In the genomic region with DNA sequence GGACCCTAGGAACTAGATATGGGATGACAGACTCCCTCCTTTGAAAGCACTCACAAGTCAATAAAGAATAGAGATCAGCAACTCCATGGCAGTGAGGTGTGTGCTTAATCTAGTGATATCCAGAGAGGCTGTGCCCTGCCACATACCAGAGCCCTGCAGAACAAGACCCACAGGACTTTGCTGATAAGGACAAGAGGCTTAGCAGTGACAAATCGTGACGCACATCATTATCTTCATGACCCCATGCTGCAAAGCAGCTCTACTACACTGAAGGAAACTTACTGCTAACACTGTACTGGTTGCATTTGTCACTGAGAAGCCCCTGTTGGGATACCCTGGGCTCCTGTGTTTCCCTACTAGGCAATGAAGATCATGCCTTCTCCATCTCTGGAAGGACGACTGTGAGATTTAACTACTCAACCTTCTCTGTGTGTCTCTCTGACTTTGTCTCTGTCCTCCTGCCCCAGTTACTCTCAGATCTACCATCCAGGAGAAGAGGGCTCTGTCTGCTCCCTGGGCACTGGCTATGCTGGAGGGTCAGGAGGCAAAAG, we compare ENCODE assay signal across 17 mouse cellular contexts. TPM values are rescaled to one million over a fixed set of nuclear protein-coding genes. Genes with fewer than 3 reads are reported as not detected.
A peak's percentile ranks its signal among the peaks of the same experiment; 100 is the strongest.
DNase-seq lines count a peak whose midpoint lies in the region; ATAC-seq and TF ChIP-seq lines count a peak whose summit lies in the region.
"Had no signal": no experiment of that assay in that cellular context is flagged by ENCODE, and none has a peak within 500 bp of the region (broad histone marks: within the 10 kb centered on the region; RNA-seq: fewer than 3 reads in every experiment).

No protein-coding gene starts in this region.

- H3K4me1 ChIP-seq in stomach, embryonic 16.5 days (ENCODE audit: control insufficient read depth, insufficient read depth, low read length): no peaks in the 10 kb centered on the region
- H3K4me1 ChIP-seq: embryonic facial prominence, embryonic 10.5 days; limb, embryonic 12.5 days had no signal

- ATAC-seq in stomach, embryonic 16.5 days (ENCODE audit: insufficient read depth, low FRiP score): peak; percentile 60; the same call in 1 of the 2 replicates
- ATAC-seq in activated CD4-positive, CD25-positive, alpha-beta regulatory T cell, adult 4 months: no peak
- ATAC-seq: forebrain, embryonic 14.5 days had no signal

- 56% methylated on average over 3 of the region's 3 CpGs for WGBS in stomach, embryonic 16.5 days

- H3K9me3 ChIP-seq in stomach, embryonic 16.5 days (replicated peaks; ENCODE audit: control insufficient read depth, low read length): no peaks in the 10 kb centered on the region
- H3K9me3 ChIP-seq: embryonic facial prominence, embryonic 10.5 days; limb, embryonic 12.5 days had no signal

- no peaks in the 10 kb centered on the region for H3K36me3 ChIP-seq in stomach, embryonic 16.5 days (ENCODE audit: control insufficient read depth, insufficient read depth, low read length)
- H3K36me3 ChIP-seq: embryonic facial prominence, embryonic 10.5 days; limb, embryonic 12.5 days had no signal

- peak; percentile 97 for DNase-seq in heart, adult 11 months
- DNase-seq in heart, postnatal 14 days: no peak
- peak; percentile 49 for DNase-seq in heart, adult 8-10 months (ENCODE audit: low spot score)
- DNase-seq in liver: peak; percentile 67
- no peak for DNase-seq in thymus, postnatal 0 days (ENCODE audit: low spot score)
- no peak for DNase-seq in left cerebral cortex, adult 2 months (ENCODE audit: extremely low spot score in 1 of 2, low spot score in 2 of 2)
- DNase-seq: B cell, adult 2 months; cerebellum, adult 9-10 months; thymus, adult 18-20 months had no signal

- no peaks in the 10 kb centered on the region for H3K27me3 ChIP-seq in stomach, embryonic 16.5 days (ENCODE audit: control insufficient read depth, insufficient read depth, low read length)
- H3K27me3 ChIP-seq: limb, embryonic 12.5 days had no signal

- intact Hi-C loops in heart, postnatal 14 days (cut with DNase I): loop anchor here (5.0 kb wide), 1 partner anchor 65 kb away; no protein-coding TSS in a partner anchor
- intact Hi-C loops in left cerebral cortex, adult 2 months (cut with DNase I): no loop called here

- H3K9ac ChIP-seq in stomach, embryonic 16.5 days (ENCODE audit: low read length): no peak overlapping the region
- H3K9ac ChIP-seq: hindbrain, embryonic 14.5 days; limb, embryonic 12.5 days had no signal

- H3K4me3 ChIP-seq in stomach, embryonic 16.5 days (replicated peaks; ENCODE audit: low read length): no peak overlapping the region
- no peak overlapping the region for H3K4me3 ChIP-seq in left cerebral cortex, adult 2 months
- H3K4me3 ChIP-seq: embryonic facial prominence, embryonic 10.5 days; limb, embryonic 12.5 days had no signal

- no peak for TF ChIP-seq CTCF in left cerebral cortex, adult 2 months (IDR thresholded peaks at IDR 0.05)

- H3K4me2 ChIP-seq in stomach, embryonic 16.5 days (ENCODE audit: low read depth, low read length): no peak overlapping the region
- H3K4me2 ChIP-seq: hindbrain, embryonic 14.5 days; limb, embryonic 12.5 days had no signal

- H3K27ac ChIP-seq in stomach, embryonic 16.5 days (ENCODE audit: low read length): no peak overlapping the region
- no peak overlapping the region for H3K27ac ChIP-seq in left cerebral cortex, adult 2 months
- H3K27ac ChIP-seq: embryonic facial prominence, embryonic 10.5 days; hindbrain, embryonic 14.5 days; kidney, postnatal 0 days; limb, embryonic 12.5 days had no signal

RNA-seq across cellular contexts. Expression of a gene that starts 25.5 kb away (rescaled TPM):
- 1,000 to 10,000 TPM in 1 of 2 experiments, 100 to 1,000 TPM in 1; 977 to 1,003 TPM for total RNA-seq in heart, postnatal 14 days (2021)
- total RNA-seq in heart, adult 8-10 months (2022): 1,000 to 10,000 TPM in 3 of 4 experiments, 100 to 1,000 TPM in 1; 935 to 1,209 (median 1,093) TPM
- polyA plus RNA-seq in stomach, embryonic 16.5 days (2015; fragmentation: Nextera tagmentation; extraction: Ambion mirVana): 0.67 and 0.87 TPM in 2 replicates
- 0.21 and 0.68 TPM in 2 replicates for polyA plus RNA-seq in thymus, postnatal 0 days (2015; fragmentation: Nextera tagmentation; extraction: Ambion mirVana)
- polyA plus RNA-seq in activated CD4-positive, CD25-positive, alpha-beta regulatory T cell, adult 4 months (2017; shearing (Covaris generic)): not detected
- 100 to 1,000 TPM; 200 to 212 TPM for total RNA-seq in left cerebral cortex, adult 2 months (2021)
- total RNA-seq: megakaryocyte, adult 5-6 weeks had no signal

Comparison
In these comparisons a context has a peak if more than half of its experiments do, and no peak if none do; other contexts are left out.
1. DNase-seq: peak in heart, adult 11 months (single experiment), heart, adult 8-10 months (single experiment) and liver (single experiment); none in heart, postnatal 14 days (0 of 2), thymus, postnatal 0 days (single experiment) and left cerebral cortex, adult 2 months (0 of 2).
2. RNA of a gene that starts 25.5 kb away (total RNA-seq): 935 to 1,209 TPM in heart, adult 8-10 months and 977 to 1,003 TPM in heart, postnatal 14 days; 200 to 212 TPM in left cerebral cortex, adult 2 months; every median in the first group is over 4 times any median in the second.